Mouse (Mus musculus): ENCODE data around the gene Pnck. TPM values are rescaled to one million over a fixed set of nuclear protein-coding genes. Genes with fewer than 3 reads are reported as not detected.

Pnck gene
- polyA plus RNA-seq, 1 experiment, result not detected

DNA sequence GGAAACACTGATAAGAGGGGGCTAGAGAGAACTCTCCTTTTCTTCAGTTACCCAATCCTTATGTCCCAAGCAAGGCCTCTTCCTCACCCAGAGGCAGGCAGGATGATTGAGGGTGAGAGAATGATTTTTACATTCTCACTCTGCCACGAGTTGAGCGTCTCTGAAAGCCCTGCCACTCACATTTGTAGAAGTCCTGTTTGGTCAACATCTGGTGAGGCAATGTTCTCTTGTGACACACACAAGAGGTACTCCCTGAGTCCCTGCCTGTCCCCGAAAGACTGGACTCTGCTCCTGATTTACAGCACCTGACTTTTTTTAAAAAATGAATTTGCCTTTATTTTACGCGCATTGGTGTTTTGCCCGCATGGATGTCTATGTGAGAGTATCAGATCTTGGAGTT, 6.5 kb downstream of the Pnck start:
- H3K27me3 ChIP-seq (ENCODE audit: control insufficient read depth), result peaks cover 8% of the 10 kb centered on the region
- TF ChIP-seq GATA1 (IDR thresholded peaks at IDR 0.05; ENCODE audit: low read length) (no peak), TAL1 (IDR thresholded peaks at IDR 0.05; ENCODE audit: low read length) (no peak)
- H3K4me1 ChIP-seq (ENCODE audit: control insufficient read depth), result no peaks in the 10 kb centered on the region
- no peaks in the 10 kb centered on the region for H3K36me3 ChIP-seq (ENCODE audit: control insufficient read depth)
- H3K9me3 ChIP-seq (ENCODE audit: control insufficient read depth, low read length), result no peaks in the 10 kb centered on the region
- no peak overlapping the region for H3K4me3 ChIP-seq (replicated peaks)

- H3K4me1 ChIP-seq (ENCODE audit: control insufficient read depth), result no peaks in the 10 kb centered on the region
- H3K9me3 ChIP-seq (ENCODE audit: control insufficient read depth, low read length), result no peaks in the 10 kb centered on the region
- no peaks in the 10 kb centered on the region for H3K36me3 ChIP-seq (ENCODE audit: control insufficient read depth)
- peaks cover 8% of the 10 kb centered on the region for H3K27me3 ChIP-seq (ENCODE audit: control insufficient read depth)
- TF ChIP-seq TAL1 (IDR thresholded peaks at IDR 0.05; ENCODE audit: low read length), result no peak
- no peak for TF ChIP-seq GATA1 (IDR thresholded peaks at IDR 0.05; ENCODE audit: low read length)
- H3K4me3 ChIP-seq (replicated peaks), result no peak overlapping the region
Measured at GRCm38 (mm10) chrX:73650869-73651268, 9.0 kb downstream of the Pnck start.

DNA sequence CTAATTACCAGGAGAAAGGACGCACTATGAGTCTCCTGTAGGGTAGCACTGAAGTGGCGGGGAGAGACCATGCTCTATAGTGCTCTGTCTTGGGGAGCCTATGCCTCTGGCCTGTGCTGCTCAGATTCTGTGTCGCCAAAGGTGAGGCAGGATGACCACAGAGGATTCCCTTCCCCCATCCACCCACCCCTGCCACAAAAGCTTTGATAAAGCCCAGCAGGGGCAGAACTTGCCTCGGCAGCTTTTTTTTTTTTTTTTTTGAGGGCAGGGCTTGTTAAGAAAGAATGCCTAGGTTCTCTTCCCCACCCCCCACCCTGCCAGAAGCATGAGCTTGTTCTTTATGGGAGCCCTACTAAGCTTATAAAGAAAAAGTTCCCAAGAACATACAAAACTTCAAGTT, 14.8 kb downstream of the Pnck start:
- Histone ChIP-seq H3K4me3 (replicated peaks) (no peak overlapping the region), H3K9me3 (ENCODE audit: control insufficient read depth, low read length) (peaks cover 9% of the 10 kb centered on the region), H3K27me3 (ENCODE audit: control insufficient read depth) (peaks cover 18% of the 10 kb centered on the region), H3K36me3 (ENCODE audit: control insufficient read depth) (no peaks in the 10 kb centered on the region; the same call in 1 of the 2 replicates), H3K4me1 (ENCODE audit: control insufficient read depth) (no peaks in the 10 kb centered on the region)
- TF ChIP-seq TAL1 (IDR thresholded peaks at IDR 0.05; ENCODE audit: low read length), result no peak
- TF ChIP-seq GATA1 (IDR thresholded peaks at IDR 0.05; ENCODE audit: low read length), result no peak

DNA sequence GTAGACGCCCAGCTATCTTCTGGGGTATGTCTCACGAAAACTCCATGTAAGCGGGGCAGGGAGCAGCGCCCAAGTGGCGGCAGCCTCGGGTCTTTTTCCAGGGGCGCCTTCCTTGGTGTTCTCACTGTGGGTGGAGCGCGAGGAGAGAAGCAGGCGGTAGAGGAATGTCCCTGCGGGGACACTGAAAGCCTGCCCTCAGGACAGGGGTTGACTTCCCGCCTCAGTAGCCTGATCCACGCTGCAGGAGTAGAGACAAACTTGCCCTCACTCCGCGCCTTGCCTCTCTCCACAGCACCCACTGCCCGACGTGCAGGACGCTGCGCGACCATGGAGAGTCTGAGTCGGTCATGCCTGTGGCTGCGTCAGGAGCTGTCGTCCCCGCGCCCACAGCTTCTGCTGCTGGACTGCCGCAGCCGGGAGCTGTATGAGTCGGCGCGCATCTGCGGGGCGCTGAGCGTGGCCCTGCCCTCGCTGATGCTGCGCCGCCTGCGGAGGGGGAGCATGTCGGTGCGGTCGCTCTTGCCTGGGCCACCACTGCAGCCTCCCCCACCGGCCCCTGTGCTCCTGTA, 19.9 kb downstream of the Pnck start:
- Histone ChIP-seq H3K36me3 (ENCODE audit: control insufficient read depth) (no peaks in the 10 kb centered on the region; the same call in 1 of the 2 replicates), H3K4me3 (replicated peaks) (peak overlapping the region; percentile 36), H3K9me3 (ENCODE audit: control insufficient read depth, low read length) (peaks cover 23% of the 10 kb centered on the region), H3K27me3 (ENCODE audit: control insufficient read depth) (peaks cover 69% of the 10 kb centered on the region), H3K4me1 (ENCODE audit: control insufficient read depth) (no peaks in the 10 kb centered on the region)
- no peak for TF ChIP-seq TAL1 (IDR thresholded peaks at IDR 0.05; ENCODE audit: low read length)
- TF ChIP-seq GATA1 (IDR thresholded peaks at IDR 0.05; ENCODE audit: low read length), result no peak

DNA sequence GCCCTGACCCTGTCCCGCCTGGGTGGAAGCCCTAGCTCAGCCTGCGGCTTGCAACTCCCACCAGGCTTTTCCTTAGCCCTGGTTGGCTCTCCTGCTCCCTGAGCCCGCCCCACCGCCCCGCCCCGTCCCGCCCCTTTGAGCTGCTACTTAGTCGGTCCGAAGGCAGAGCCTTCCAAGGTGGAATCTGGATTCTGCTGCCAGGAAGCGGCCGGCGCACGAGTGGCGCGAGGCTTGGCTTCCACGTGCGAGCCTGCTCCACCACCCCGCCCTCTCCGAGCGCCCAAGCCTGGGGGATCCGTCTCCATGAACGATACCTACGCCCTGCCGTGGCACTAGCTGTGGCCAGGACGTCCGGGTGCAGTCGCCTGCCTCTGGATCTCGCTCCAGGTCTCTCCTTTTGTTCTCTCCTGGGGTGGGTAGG, 20.7 kb downstream of the Pnck start, which contains the start of gene Dusp9:
Dusp9 (plus strand) TSS at position 165 of the 421 bp plus-strand sequence.
- Histone ChIP-seq H3K9me3 (ENCODE audit: control insufficient read depth, low read length) (peaks cover 23% of the 10 kb centered on the region), H3K36me3 (ENCODE audit: control insufficient read depth) (no peaks in the 10 kb centered on the region; the same call in 1 of the 2 replicates), H3K27me3 (ENCODE audit: control insufficient read depth) (peaks cover 76% of the 10 kb centered on the region), H3K4me3 (replicated peaks) (peak within 1 kb of the TSS; percentile 36), H3K4me1 (ENCODE audit: control insufficient read depth) (no peaks in the 10 kb centered on the region)
- TF ChIP-seq GATA1 (IDR thresholded peaks at IDR 0.05; ENCODE audit: low read length), result no peak
- no peak for TF ChIP-seq TAL1 (IDR thresholded peaks at IDR 0.05; ENCODE audit: low read length)

GRCm38 (mm10) chrX:73637415-73637814, 22.5 kb downstream of the Pnck start:
- Histone ChIP-seq H3K27me3 (ENCODE audit: control insufficient read depth) (peaks cover 90% of the 10 kb centered on the region), H3K36me3 (ENCODE audit: control insufficient read depth) (no peaks in the 10 kb centered on the region; the same call in 1 of the 2 replicates), H3K9me3 (ENCODE audit: control insufficient read depth, low read length) (peaks cover 23% of the 10 kb centered on the region), H3K4me1 (ENCODE audit: control insufficient read depth) (no peaks in the 10 kb centered on the region), H3K4me3 (replicated peaks) (no peak overlapping the region)
- TF ChIP-seq GATA1 (IDR thresholded peaks at IDR 0.05; ENCODE audit: low read length), result no peak
- TF ChIP-seq TAL1 (IDR thresholded peaks at IDR 0.05; ENCODE audit: low read length), result no peak

DNA sequence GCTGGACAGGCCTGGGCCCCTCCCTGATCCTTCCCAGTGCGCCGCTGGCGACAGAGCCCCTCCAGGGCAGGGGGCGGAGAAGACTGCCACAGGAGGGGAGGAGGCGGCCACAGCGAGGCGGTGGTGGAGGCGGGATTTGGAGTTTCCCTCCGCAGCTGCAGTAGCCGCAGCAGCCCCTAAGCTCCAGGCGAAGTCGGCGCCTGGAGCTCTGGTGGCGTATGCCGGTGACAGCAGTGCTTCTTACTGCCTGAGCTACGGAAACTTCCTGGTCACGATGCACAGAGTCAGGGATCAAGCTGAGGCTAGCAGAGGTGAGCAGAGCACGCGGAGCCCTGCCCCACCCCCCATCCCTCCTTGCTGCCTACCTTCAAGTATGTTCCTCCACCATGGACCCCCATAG, 24.5 kb downstream of the Pnck start:
- no peaks in the 10 kb centered on the region for H3K4me1 ChIP-seq (ENCODE audit: control insufficient read depth)
- no peak overlapping the region for H3K4me3 ChIP-seq (replicated peaks)
- H3K9me3 ChIP-seq (ENCODE audit: control insufficient read depth, low read length), result peaks cover 17% of the 10 kb centered on the region
- H3K27me3 ChIP-seq (ENCODE audit: control insufficient read depth), result peaks cover 84% of the 10 kb centered on the region
- no peak for TF ChIP-seq GATA1 (IDR thresholded peaks at IDR 0.05; ENCODE audit: low read length)
- no peaks in the 10 kb centered on the region for H3K36me3 ChIP-seq (ENCODE audit: control insufficient read depth)

GRCm38 (mm10) chrX:73626981-73627380, 32.9 kb downstream of the Pnck start:
- H3K36me3 ChIP-seq (ENCODE audit: control insufficient read depth), result no peaks in the 10 kb centered on the region
- no peaks in the 10 kb centered on the region for H3K9me3 ChIP-seq (ENCODE audit: control insufficient read depth, low read length)
- no peak overlapping the region for H3K4me3 ChIP-seq (replicated peaks)
- TF ChIP-seq GATA1 (IDR thresholded peaks at IDR 0.05; ENCODE audit: low read length), result no peak
- no peak for TF ChIP-seq TAL1 (IDR thresholded peaks at IDR 0.05; ENCODE audit: low read length)
- no peaks in the 10 kb centered on the region for H3K4me1 ChIP-seq (ENCODE audit: control insufficient read depth)
- H3K27me3 ChIP-seq (ENCODE audit: control insufficient read depth), result peaks cover 8% of the 10 kb centered on the region

- H3K27me3 ChIP-seq (ENCODE audit: control insufficient read depth), result peaks cover 7% of the 10 kb centered on the region; the same call in 1 of the 2 replicates
- no peaks in the 10 kb centered on the region for H3K36me3 ChIP-seq (ENCODE audit: control insufficient read depth)
- H3K4me1 ChIP-seq (ENCODE audit: control insufficient read depth), result no peaks in the 10 kb centered on the region
- H3K4me3 ChIP-seq (replicated peaks), result no peak overlapping the region
- no peaks in the 10 kb centered on the region; the same call in 1 of the 2 replicates for H3K9me3 ChIP-seq (ENCODE audit: control insufficient read depth, low read length)
- TF ChIP-seq TAL1 (IDR thresholded peaks at IDR 0.05; ENCODE audit: low read length) (no peak), GATA1 (IDR thresholded peaks at IDR 0.05; ENCODE audit: low read length) (no peak)
Measured at GRCm38 (mm10) chrX:73619890-73620289, 40.0 kb downstream of the Pnck start.

DNA sequence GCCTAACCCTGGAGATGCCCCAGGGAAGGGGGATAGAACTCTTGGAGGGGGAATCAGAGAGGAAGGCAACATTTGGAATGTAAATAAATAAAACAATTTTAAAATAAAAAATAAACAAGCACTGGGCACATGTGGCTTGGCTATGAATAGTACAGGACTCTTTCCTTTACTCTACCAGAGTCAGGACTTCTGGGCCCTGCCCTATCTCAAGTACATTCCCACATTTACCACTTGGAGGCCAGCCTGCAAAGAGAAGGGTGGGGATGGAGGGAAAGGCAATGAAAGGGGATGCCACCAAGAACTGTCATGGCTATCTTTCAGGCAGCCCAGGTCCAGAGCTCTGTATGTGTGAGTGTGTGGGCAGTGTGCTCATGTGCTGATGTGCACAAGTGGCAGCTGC, 40.5 kb downstream of the Pnck start:
- H3K36me3 ChIP-seq (ENCODE audit: control insufficient read depth), result no peaks in the 10 kb centered on the region
- H3K9me3 ChIP-seq (ENCODE audit: control insufficient read depth, low read length), result no peaks in the 10 kb centered on the region; the same call in 1 of the 2 replicates
- no peak overlapping the region for H3K4me3 ChIP-seq (replicated peaks)
- TF ChIP-seq GATA1 (IDR thresholded peaks at IDR 0.05; ENCODE audit: low read length), result no peak
- no peak for TF ChIP-seq TAL1 (IDR thresholded peaks at IDR 0.05; ENCODE audit: low read length)
- H3K4me1 ChIP-seq (ENCODE audit: control insufficient read depth), result no peaks in the 10 kb centered on the region
- peaks cover 7% of the 10 kb centered on the region; the same call in 1 of the 2 replicates for H3K27me3 ChIP-seq (ENCODE audit: control insufficient read depth)
